Mouse (Mus musculus) testis, postnatal 14 days (tissue): ENCODE measurements around the gene Tigd4.
"Not testable (repeated sequence)": the region's sequence is repeated elsewhere in the genome, so short reads cannot be mapped to it uniquely, and the experiment has no call there.

Experiments used
- DNase-seq: peaks from one replicate; pipeline ENCODE4 v3.0.0; 2021; ENCODE audit warnings: low spot score

The Tigd4 gene

GRCm38 (mm10) chr3:84593274-84593673, at the start of gene Tigd4:
Gene Tigd4, plus strand, starts transcription at chr3:84593574.
- DNase-seq = no peak

GRCm38 (mm10) chr3:84547177-84547576, 46.2 kb upstream of the Tigd4 start:
- DNase-seq = no peak

GRCm38 (mm10) chr3:84555780-84556179, 37.6 kb upstream of the Tigd4 start:
- DNase-seq = no peak

- DNase-seq = no peak
These were observed 35.1 kb upstream of the Tigd4 start for GRCm38 (mm10) chr3:84558301-84558700.

- not testable (repeated sequence) for DNase-seq
These were observed 30.5 kb upstream of the Tigd4 start for GRCm38 (mm10) chr3:84562911-84563310.

- no peak for DNase-seq
These were observed 30.0 kb upstream of the Tigd4 start for GRCm38 (mm10) chr3:84563415-84563814.

GRCm38 (mm10) chr3:84568540-84568939, 24.8 kb upstream of the Tigd4 start:
- DNase-seq = no peak

GRCm38 (mm10) chr3:84569587-84569986, 23.8 kb upstream of the Tigd4 start:
- no peak for DNase-seq

- no peak for DNase-seq
These were observed 22.9 kb upstream of the Tigd4 start for GRCm38 (mm10) chr3:84570501-84570900.

GRCm38 (mm10) chr3:84580716-84581115, 12.7 kb upstream of the Tigd4 start:
- DNase-seq = no peak

- no peak for DNase-seq
These were observed 11.7 kb upstream of the Tigd4 start for GRCm38 (mm10) chr3:84581696-84582022.

- peak; percentile 98 for DNase-seq
These were observed 11.1 kb upstream of the Tigd4 start, which contains the start of gene Arfip1 for GRCm38 (mm10) chr3:84582023-84582912. Gene Arfip1, minus strand, starts transcription at chr3:84582625.

GRCm38 (mm10) chr3:84582913-84583276, 10.5 kb upstream of the Tigd4 start:
- DNase-seq = no peak

GRCm38 (mm10) chr3:84586736-84587135, 6.6 kb upstream of the Tigd4 start:
- no peak for DNase-seq

GRCm38 (mm10) chr3:84594894-84595676, 1.7 kb downstream of the Tigd4 start:
- no peak for DNase-seq

GRCm38 (mm10) chr3:84595677-84596234, 2.4 kb downstream of the Tigd4 start:
- no peak for DNase-seq

GRCm38 (mm10) chr3:84597996-84598734, 4.8 kb downstream of the Tigd4 start:
- DNase-seq = no peak

GRCm38 (mm10) chr3:84598756-84599155, 5.4 kb downstream of the Tigd4 start:
- DNase-seq = no peak

GRCm38 (mm10) chr3:84601870-84602495, 8.6 kb downstream of the Tigd4 start:
- DNase-seq = no peak

- DNase-seq = no peak
These were observed 9.4 kb downstream of the Tigd4 start for GRCm38 (mm10) chr3:84602759-84603158.

GRCm38 (mm10) chr3:84603212-84603611, 9.8 kb downstream of the Tigd4 start:
- DNase-seq = no peak
